Mouse (Mus musculus) cerebellum, adult 2 months (tissue): Measurements from ENCODE around the gene Dnaaf1.

Experiments used
- CTCF ChIP-seq: fragments of 200-500 bp; IDR thresholded peaks from 2 replicates; pipeline ENCODE4 v1.5.1; 2011; ENCODE audit warnings: low read depth, mild to moderate bottlenecking, control low read depth, low read length, moderate library complexity, borderline replicate concordance; ENCODE audit not compliant: insufficient read depth
- POLR2A ChIP-seq: fragments of 200-500 bp; IDR thresholded peaks from 2 replicates; pipeline ENCODE4 v1.6.1; 2011; ENCODE audit warnings: low read length, control low read depth, borderline replicate concordance; ENCODE audit not compliant: insufficient read depth

DNA sequence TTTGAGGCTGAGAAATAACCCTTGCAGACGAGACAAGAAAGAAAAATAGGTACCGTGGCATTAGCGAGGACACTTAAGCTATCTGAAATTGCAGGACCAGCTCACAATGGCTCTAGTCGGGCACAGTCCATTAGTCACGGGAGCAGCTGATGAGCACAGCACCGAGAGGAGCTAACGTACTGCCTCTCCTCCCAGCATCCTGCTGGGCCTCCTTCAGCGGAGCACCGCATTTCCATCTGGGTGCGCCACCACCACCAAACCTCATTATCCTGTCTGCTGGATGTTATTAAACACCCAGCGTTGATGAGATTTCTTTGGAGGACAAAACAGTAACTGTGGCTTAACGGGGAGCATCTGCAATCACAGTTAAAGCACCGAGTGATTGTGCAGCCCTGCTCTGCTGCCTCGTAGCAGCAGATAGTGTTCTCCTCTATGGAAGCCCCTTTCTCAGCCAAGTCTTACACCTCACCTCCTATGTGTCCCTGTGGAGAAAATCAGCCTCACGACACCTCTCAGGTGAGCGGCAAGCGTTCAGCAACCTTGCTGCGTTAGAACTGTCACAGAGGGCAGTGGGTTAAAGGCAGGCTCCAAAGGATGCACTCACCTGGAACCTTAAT is 70.1 kb downstream of the Dnaaf1 start:
- TF ChIP-seq POLR2A, result no peak
- no peak for TF ChIP-seq CTCF
